Mouse (Mus musculus): ENCODE measurements around the gene Ncapg2. TPM values are rescaled to one million over a fixed set of nuclear protein-coding genes. Genes with fewer than 3 reads are reported as not detected.

Gene Ncapg2
- polyA plus RNA-seq, 1 experiment from 2014 or later: 7.8 TPM

DNA sequence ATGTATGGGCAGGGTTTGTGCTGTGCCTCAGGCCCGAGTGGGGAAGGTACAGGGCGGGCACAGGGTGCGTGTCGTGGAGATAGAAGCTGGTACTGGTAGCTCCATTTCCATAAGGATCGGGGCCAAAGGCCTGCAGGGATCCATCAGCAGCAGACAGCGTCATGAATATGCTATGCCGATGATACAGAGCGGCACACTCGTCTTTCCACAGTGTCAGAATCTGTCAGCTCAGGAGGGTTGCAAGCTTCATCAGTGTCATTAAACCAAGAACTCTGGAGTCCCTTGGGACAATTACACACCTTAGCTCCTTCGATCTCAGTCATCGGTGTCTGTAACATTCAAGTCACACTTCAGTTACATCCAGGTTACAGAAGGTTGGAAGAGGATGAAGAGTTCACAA lies 95.5 kb downstream of the Ncapg2 start:
- H3K36me3 ChIP-seq (ENCODE audit: control insufficient read depth, insufficient read depth, low read length): no peaks in the 10 kb centered on the region
- no peak for ATAC-seq (ENCODE audit: low FRiP score, low TSS enrichment)
- H3K9ac ChIP-seq (ENCODE audit: low read length): no peak overlapping the region
- WGBS: 70% methylated on average over 11 of the region's 11 CpGs
- H3K4me1 ChIP-seq (replicated peaks; ENCODE audit: control insufficient read depth, insufficient read depth): no peaks in the 10 kb centered on the region
- no peak overlapping the region for H3K4me3 ChIP-seq (ENCODE audit: low read depth, low read length)
- H3K9me3 ChIP-seq (ENCODE audit: control insufficient read depth, low read length): no peaks in the 10 kb centered on the region
- no peak for TF ChIP-seq EP300 (optimal IDR thresholded peaks at IDR 0.05)
- TF ChIP-seq CTCF (IDR thresholded peaks at IDR 0.05; ENCODE audit: low read depth): no peak
- H3K4me2 ChIP-seq (replicated peaks; ENCODE audit: low read depth): no peak overlapping the region
- H3K27ac ChIP-seq (replicated peaks): no peak overlapping the region
- no peak for DNase-seq (ENCODE audit: low spot score)
- H3K27me3 ChIP-seq (ENCODE audit: control insufficient read depth, insufficient read depth, low read length): no peaks in the 10 kb centered on the region

DNA sequence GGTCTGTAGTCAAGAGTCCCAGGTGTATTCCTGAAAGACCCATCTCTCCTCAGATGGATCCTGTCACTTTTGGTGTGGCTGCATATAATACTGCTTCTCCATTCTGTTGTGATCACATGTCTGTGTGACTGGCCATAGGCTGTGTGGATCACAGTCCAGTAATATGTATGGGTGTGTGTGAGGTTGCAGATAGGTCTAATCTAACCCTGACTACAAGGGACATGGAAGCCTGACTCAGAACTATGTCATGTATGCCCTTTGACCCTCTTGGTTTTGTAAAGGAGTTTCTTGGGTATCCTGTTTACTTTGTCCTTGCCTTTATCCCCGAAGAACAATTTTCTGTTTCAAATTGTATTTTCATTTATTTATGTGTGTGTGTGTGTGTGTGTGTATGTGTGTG lies 107.3 kb downstream of the Ncapg2 start:
- H3K4me3 ChIP-seq (ENCODE audit: low read depth, low read length): no peak overlapping the region
- TF ChIP-seq EP300 (optimal IDR thresholded peaks at IDR 0.05): no peak
- TF ChIP-seq CTCF (IDR thresholded peaks at IDR 0.05; ENCODE audit: low read depth): no peak
- WGBS: 57% methylated on average over 1 of the region's 1 CpGs
- H3K9ac ChIP-seq (ENCODE audit: low read length): no peak overlapping the region
- H3K9me3 ChIP-seq (ENCODE audit: control insufficient read depth, low read length): no peaks in the 10 kb centered on the region
- H3K27me3 ChIP-seq (ENCODE audit: control insufficient read depth, insufficient read depth, low read length): no peaks in the 10 kb centered on the region
- no peak for DNase-seq (ENCODE audit: low spot score)
- no peak overlapping the region for H3K4me2 ChIP-seq (replicated peaks; ENCODE audit: low read depth)
- peak; percentile 94 for ATAC-seq (ENCODE audit: low FRiP score, low TSS enrichment)
- no peak overlapping the region for H3K27ac ChIP-seq (replicated peaks)
- no peaks in the 10 kb centered on the region for H3K4me1 ChIP-seq (replicated peaks; ENCODE audit: control insufficient read depth, insufficient read depth)
- H3K36me3 ChIP-seq (ENCODE audit: control insufficient read depth, insufficient read depth, low read length): no peaks in the 10 kb centered on the region

Other genes starting within 250 kb of the Ncapg2 start
- 7.7 and 8.5 TPM in 2 replicates for gene Wdr60, start 142.4 kb upstream of the Ncapg2 start, polyA plus RNA-seq (2015; fragmentation: Nextera tagmentation; extraction: Ambion mirVana)
- gene Gm11027, start 130.0 kb upstream of the Ncapg2 start, polyA plus RNA-seq (2015; fragmentation: Nextera tagmentation; extraction: Ambion mirVana): not detected in 2 replicates
- 17.0 and 17.5 TPM in 2 replicates for gene Esyt2, start 124.2 kb upstream of the Ncapg2 start, polyA plus RNA-seq (2015; fragmentation: Nextera tagmentation; extraction: Ambion mirVana)
- 5.8 and 6.0 TPM in 2 replicates for gene Ptprn2, start 80.3 kb downstream of the Ncapg2 start, polyA plus RNA-seq (2015; fragmentation: Nextera tagmentation; extraction: Ambion mirVana)